Mouse (Mus musculus): ENCODE measurements at regions not wholly inside any gene's neighbourhood (a gene's known extent, or its start where the extent isn't known, plus 50 kb on each side); places are given as distances from the start of the nearest gene placed in this dataset.

- no peak for DNase-seq (ENCODE audit: low spot score in 2 of 2)
Observed at GRCm38 (mm10) chr13:51016956-51017703, 83.5 kb upstream of the Spin1 start.

GRCm38 (mm10) chr13:51017727-51018321 lies 82.9 kb upstream of the Spin1 start:
- no peak for DNase-seq (ENCODE audit: low spot score in 2 of 2)

- no peak for DNase-seq (ENCODE audit: low spot score in 2 of 2)
Observed at GRCm38 (mm10) chr13:51018366-51018765, 82.3 kb upstream of the Spin1 start.

- DNase-seq (ENCODE audit: low spot score in 2 of 2) = no peak
Observed at GRCm38 (mm10) chr13:51022401-51023250, 78.1 kb upstream of the Spin1 start.

- DNase-seq (ENCODE audit: low spot score in 2 of 2) = no peak
Observed at GRCm38 (mm10) chr13:51023271-51023670, 77.4 kb upstream of the Spin1 start.

DNA sequence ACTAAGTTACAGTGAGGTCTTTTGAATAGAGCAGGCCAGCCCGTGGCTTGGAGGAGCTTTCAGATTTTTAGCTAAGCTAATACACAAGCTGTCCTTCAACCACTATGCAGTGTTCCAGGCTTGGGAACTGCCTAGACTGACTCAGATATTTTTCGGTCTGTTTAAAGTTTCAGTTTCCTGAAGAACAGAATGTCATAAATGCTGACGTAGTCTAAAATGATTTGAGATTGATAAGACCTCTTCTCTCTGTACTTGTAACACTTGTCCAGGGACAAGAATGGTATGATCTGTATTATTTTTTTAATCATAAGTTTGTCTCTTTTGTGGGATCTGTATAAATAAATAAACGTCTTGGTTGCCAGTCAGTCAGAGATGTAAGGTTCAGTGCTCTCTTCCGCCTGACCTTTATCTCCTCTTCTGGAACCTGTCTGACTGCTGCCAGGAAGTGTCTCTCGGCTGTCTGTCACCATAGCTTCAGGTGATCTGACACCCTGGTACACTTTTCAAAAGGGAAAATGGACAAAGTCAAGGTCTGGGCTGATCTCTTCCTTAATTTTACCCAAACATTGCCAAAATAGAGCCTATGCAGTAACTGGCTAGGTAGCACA lies 74.3 kb upstream of the Spin1 start:
- DNase-seq (ENCODE audit: low spot score in 2 of 2) = no peak

DNA sequence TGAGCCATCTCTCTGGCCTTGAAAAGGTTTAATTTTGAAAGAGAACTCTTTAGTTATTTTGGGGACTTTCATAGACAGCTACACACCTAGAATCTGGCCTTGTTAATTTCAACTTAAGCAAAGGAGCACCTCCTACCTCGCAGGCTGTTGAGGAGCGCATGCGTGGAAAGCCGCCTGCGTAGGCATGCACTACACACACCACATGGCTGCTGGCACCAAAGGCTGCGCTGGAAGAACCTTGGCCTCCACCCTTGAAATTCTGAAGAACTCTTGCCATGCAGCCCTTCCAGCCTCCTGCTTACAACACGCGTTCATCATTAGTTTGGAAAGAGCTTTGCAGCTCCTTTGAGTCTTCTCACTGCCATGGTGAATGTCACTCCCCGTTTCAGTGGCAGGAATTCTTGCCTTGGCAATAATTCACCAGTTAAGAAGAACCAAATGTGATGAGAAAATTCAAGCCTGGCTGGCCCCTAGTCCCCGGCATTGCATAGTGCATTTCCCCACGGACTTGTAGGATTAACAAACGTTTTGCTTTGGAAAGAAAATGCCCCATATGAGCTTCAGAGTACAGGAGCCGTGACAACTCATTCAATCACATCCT lies 62.7 kb upstream of the Spin1 start:
- no peak for DNase-seq (ENCODE audit: low spot score in 2 of 2)

DNA sequence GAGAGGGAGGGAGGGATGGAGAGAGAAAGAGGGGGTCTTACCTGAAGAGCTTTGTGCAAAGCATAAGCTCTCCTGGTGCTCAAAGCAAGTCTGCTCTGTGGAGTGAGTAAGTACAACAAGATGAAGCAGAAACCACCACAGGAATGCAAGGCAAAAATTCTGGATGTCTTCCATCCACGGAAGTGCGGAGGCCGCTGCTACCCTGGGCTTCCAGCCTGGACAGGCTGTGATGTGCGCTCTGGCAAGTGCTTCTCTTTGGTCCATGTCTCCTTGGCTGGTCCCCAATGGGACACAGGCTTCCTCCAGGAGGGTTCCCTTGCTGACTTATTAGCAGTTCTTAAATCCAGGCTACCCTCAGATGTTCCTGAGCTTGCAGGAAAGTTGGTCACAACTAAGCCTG lies 61.7 kb upstream of the Spin1 start:
- DNase-seq (ENCODE audit: low spot score in 2 of 2) = no peak

DNA sequence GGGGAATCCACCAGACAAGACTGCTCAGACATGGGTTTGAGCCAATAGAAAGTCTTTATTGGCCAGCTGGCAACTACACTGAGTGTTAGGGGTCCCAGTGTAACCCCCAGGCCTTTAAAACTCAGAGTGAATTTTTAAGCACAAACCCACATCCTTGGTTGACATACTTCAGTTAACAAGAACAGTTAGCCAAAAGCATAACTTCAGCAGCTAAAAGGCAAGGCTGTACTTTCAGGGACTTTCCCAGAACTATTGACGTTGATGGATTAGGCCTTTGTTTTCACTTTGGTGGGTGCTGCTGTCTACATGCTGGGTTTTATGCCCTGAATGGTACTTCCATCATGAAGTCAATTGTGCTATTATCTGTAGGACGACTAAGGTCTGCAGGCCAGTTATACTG lies 59.6 kb upstream of the Spin1 start:
- DNase-seq (ENCODE audit: low spot score in 2 of 2) = no peak

- DNase-seq (ENCODE audit: low spot score in 2 of 2) = no peak
Observed at GRCm38 (mm10) chr13:51042881-51043402, 57.7 kb upstream of the Spin1 start.
